Mouse (Mus musculus) CD4-positive, CD25-positive, alpha-beta regulatory T cell, adult 2 months (primary cell): ENCODE data around the gene Galntl5.
"Not testable (repeated sequence)": the region's sequence is repeated elsewhere in the genome, so short reads cannot be mapped to it uniquely, and the experiment has no call there.

Experiments used
- DNase-seq: peaks from one replicate; pipeline ENCODE4 v3.0.0-alpha.2; 2012; ENCODE audit warnings: low read depth, low spot score

Gene Galntl5

GRCm38 (mm10) chr5:25181004-25181531 lies at the start of gene Galntl5:
Galntl5 (plus strand) TSS chr5:25181460.
- no peak for DNase-seq

GRCm38 (mm10) chr5:25146705-25147104 lies 34.6 kb upstream of the Galntl5 start:
- no peak for DNase-seq

- DNase-seq = no peak
These were observed 31.8 kb upstream of the Galntl5 start for GRCm38 (mm10) chr5:25149331-25149965.

- DNase-seq = no peak
These were observed 27.8 kb upstream of the Galntl5 start for GRCm38 (mm10) chr5:25153491-25153890.

- no peak for DNase-seq
These were observed 27.3 kb upstream of the Galntl5 start for GRCm38 (mm10) chr5:25153996-25154395.

- DNase-seq = no peak
These were observed 26.4 kb upstream of the Galntl5 start for GRCm38 (mm10) chr5:25154823-25155222.

- DNase-seq = no peak
These were observed 25.9 kb upstream of the Galntl5 start for GRCm38 (mm10) chr5:25155351-25155750.

- no peak for DNase-seq
These were observed 24.1 kb upstream of the Galntl5 start for GRCm38 (mm10) chr5:25157136-25157535.

- DNase-seq = no peak
These were observed 20.7 kb upstream of the Galntl5 start for GRCm38 (mm10) chr5:25160515-25160914.

GRCm38 (mm10) chr5:25162981-25163380 lies 18.3 kb upstream of the Galntl5 start:
- no peak for DNase-seq

- DNase-seq = no peak
These were observed 17.3 kb upstream of the Galntl5 start for GRCm38 (mm10) chr5:25163938-25164337.

GRCm38 (mm10) chr5:25164341-25164740 lies 16.9 kb upstream of the Galntl5 start:
- no peak for DNase-seq

GRCm38 (mm10) chr5:25165102-25165788 lies 16.0 kb upstream of the Galntl5 start:
- DNase-seq = peak; percentile 3

GRCm38 (mm10) chr5:25165789-25166135 lies 15.5 kb upstream of the Galntl5 start:
- no peak for DNase-seq

GRCm38 (mm10) chr5:25166665-25167064 lies 14.6 kb upstream of the Galntl5 start:
- no peak for DNase-seq

GRCm38 (mm10) chr5:25177937-25178336 lies 3.3 kb upstream of the Galntl5 start:
- not testable (repeated sequence) for DNase-seq

- not testable (repeated sequence) for DNase-seq
These were observed 2.7 kb upstream of the Galntl5 start for GRCm38 (mm10) chr5:25178543-25178942.

GRCm38 (mm10) chr5:25179284-25179683 lies 2.0 kb upstream of the Galntl5 start:
- peak; percentile 24 for DNase-seq

- no peak for DNase-seq
These were observed 1.2 kb upstream of the Galntl5 start for GRCm38 (mm10) chr5:25179936-25180488.

GRCm38 (mm10) chr5:25183595-25183994 lies 2.3 kb downstream of the Galntl5 start:
- no peak for DNase-seq

GRCm38 (mm10) chr5:25184594-25184993 lies 3.3 kb downstream of the Galntl5 start:
- DNase-seq = no peak

- no peak for DNase-seq
These were observed 6.5 kb downstream of the Galntl5 start for GRCm38 (mm10) chr5:25187727-25188126.

GRCm38 (mm10) chr5:25188802-25189201 lies 7.5 kb downstream of the Galntl5 start:
- DNase-seq = peak; percentile 18
